Mouse (Mus musculus): ENCODE results near the gene Olfr97.

- no peak for TF ChIP-seq POLR2A (IDR thresholded peaks at IDR 0.05; ENCODE audit: borderline replicate concordance, extremely low read depth, low read depth, low read length)
- no peak for TF ChIP-seq CTCF (IDR thresholded peaks at IDR 0.05; ENCODE audit: insufficient read depth, low read length)
Measured at GRCm38 (mm10) chr17:37203917-37204236, 33.3 kb downstream of the Olfr97 start.

Data from lung, adult 2 months (tissue).